Mouse (Mus musculus) midbrain, embryonic 12.5 days (tissue): Measurements from ENCODE around the gene Endou. TPM values are rescaled to one million over a fixed set of nuclear protein-coding genes. Genes with fewer than 3 reads are reported as not detected.

Source experiments
- ATAC-seq: fragments of 200-750 bp; cut with Nextera tagmentation; 2 replicates; pipeline ENCODE4 v1.8.0; 2017; ENCODE audit warnings: low read depth, moderate TSS enrichment, moderate library complexity; ENCODE audit not compliant: low FRiP score
- H3K27ac ChIP-seq: fragments of 300-500 bp; sonication (generic); replicated peaks from 2 replicates; pipeline ENCODE4 v1.5.1; 2016; ENCODE audit warnings: mild to moderate bottlenecking
- H3K27me3 ChIP-seq: fragments of 300-500 bp; sonication (generic); 2 replicates; pipeline ENCODE4 v1.6.1; 2016; ENCODE audit warnings: mild to moderate bottlenecking
- H3K36me3 ChIP-seq: fragments of 300-500 bp; sonication (generic); 2 replicates; pipeline ENCODE4 v1.6.1; 2016
- H3K4me1 ChIP-seq: fragments of 300-500 bp; sonication (generic); 2 replicates; pipeline ENCODE4 v1.6.1; 2016
- H3K4me2 ChIP-seq: fragments of 300-500 bp; sonication (generic); replicated peaks from 2 replicates; pipeline ENCODE4 v1.6.1; 2016; ENCODE audit warnings: mild to moderate bottlenecking, moderate library complexity
- H3K4me3 ChIP-seq: fragments of 300-500 bp; sonication (generic); 2 replicates; pipeline ENCODE4 v1.5.1; 2016; ENCODE audit warnings: mild to moderate bottlenecking
- H3K9ac ChIP-seq: fragments of 300-500 bp; sonication (generic); replicated peaks from 2 replicates; pipeline ENCODE4 v1.6.1; 2016; ENCODE audit warnings: mild to moderate bottlenecking, moderate library complexity
- H3K9me3 ChIP-seq: fragments of 300-500 bp; sonication (generic); 2 replicates; pipeline ENCODE4 v1.6.1; 2016; ENCODE audit warnings: mild to moderate bottlenecking
- WGBS: fragments of 180-500 bp; shearing (Covaris S2); methylation state at CpG from one replicate; pipeline ENCODE4 v1.1.7; 2016; 5-methylcytosine and 5-hydroxymethylcytosine counted together
- polyA plus RNA-seq: library from polyadenylated mRNA; unstranded; fragments of >200 nt; fragmentation: Nextera tagmentation; extraction: Ambion mirVana; gene quantifications from 2 replicates; pipeline ENCODE4 v1.2.1, GENCODE M21; 2016

The Endou gene
- polyA plus RNA-seq, 1 experiment from 2014 or later, result 0.20 TPM

DNA sequence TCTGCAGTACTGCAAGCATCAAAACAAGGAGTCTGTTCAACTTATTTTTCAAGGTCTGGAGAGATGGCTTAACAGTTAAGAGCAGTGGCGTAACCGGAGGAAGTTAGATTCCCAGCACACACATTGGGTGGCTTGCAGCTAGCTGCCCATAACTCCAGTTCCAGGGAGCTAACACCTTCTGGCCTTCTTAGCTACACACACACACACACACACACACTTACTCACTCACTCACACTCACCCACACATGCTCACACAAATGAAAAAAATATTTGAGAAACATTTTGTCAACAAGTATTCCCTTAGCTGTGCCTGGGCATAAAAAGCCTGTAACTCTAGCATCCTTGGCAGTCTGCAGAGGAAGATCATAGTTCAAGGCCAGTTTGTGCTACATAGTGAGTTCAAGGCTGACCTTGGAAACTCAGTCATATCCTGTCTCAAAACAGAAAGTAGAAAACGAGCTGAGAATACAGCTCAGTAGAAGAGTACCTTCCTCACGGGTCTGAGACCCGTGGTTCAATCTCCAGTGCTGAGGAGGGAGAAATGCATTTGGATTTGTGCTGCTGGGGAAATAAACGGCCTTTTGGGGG lies 5.8 kb downstream of the Endou start:
- H3K27me3 ChIP-seq, result no peaks in the 10 kb centered on the region
- H3K36me3 ChIP-seq, result no peaks in the 10 kb centered on the region
- H3K4me2 ChIP-seq, result no peak overlapping the region
- H3K4me3 ChIP-seq, result no peak overlapping the region
- no peak for ATAC-seq
- H3K4me1 ChIP-seq, result no peaks in the 10 kb centered on the region
- no peak overlapping the region for H3K27ac ChIP-seq
- 83% methylated on average over 6 of the region's 6 CpGs for WGBS
- H3K9me3 ChIP-seq, result no peaks in the 10 kb centered on the region
- no peak overlapping the region for H3K9ac ChIP-seq

DNA sequence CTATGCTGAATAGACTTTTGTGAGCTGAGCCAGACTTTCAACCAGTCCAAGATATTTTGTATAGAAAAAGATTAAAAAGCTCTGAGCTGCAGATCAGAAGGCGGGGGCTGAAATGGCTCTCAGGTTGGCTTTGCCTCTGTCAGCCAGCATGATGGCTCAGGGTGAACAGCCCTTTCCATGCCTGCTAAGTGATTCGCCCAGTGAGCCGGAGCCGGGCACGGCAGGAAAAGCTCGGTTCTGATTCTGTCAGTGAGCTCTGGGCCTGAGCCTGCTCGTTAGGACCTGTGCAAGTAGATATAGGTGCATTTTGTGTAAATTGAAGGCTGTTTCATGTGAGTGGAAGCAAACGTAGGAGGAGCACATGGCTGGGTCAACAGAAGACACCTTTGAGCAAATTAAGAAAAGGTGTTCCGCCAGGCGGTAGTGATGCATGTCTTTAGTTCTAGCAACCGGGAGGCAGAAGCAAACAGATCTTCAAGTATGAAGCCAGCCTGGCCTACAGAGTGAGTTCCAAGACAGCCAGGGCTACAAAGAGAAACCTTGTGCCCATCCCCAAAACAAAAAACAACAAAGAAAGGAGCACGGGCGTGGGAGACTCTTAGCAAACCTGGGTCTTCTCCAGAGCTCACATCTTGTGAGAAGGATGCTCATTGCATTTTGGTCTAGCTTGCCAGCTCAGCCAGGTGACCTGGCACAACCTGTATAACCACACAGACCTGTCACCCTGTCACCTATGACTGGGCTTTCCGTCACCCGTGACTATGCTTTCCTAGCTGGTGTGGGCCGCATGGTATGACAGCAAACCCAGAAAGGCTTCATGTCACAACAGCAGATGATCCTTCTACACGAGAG lies 6.6 kb downstream of the Endou start:
- H3K4me2 ChIP-seq, result no peak overlapping the region
- WGBS, result 88% methylated on average over 17 of the region's 17 CpGs

DNA sequence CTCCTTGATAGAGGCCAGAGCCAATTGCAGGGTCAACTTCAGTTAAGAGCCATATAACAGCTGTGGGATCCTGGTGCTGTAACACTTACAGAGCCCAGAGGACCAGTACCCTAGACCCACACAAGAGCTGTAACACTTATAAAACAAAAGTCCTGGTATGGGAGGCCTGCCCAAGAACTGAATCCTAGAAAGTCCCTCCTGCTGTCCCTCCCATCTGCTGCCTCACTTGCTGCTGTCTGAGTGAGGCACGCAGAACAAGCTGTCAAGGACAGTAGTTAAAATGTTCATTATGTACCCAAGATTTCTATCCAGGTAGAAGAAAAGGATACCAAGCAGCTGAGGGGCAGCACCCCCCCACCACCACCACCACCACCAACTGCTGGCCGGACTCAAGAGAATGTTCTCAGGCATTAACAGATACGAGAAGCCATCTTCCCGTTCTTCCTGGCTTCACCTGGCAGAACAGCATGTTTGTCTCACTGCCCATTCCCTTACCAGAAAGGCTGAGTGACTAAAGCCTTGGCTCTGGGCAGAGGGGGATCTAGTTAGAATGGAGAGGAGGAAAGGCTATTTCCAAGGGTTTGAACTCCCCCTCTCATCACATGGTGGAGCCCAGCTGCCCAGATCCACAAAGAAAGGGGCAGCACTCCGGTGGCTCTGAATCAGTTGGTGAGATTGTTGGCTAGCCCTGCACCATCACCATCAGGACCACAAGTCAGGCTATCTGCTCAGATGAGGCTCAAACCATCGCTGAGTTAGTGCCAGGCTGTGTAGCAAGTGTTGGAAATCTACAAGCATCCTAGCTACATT lies 7.4 kb downstream of the Endou start:
- Histone ChIP-seq H3K36me3 (no peaks in the 10 kb centered on the region), H3K9me3 (no peaks in the 10 kb centered on the region), H3K4me1 (no peaks in the 10 kb centered on the region), H3K4me2 (no peak overlapping the region), H3K27ac (no peak overlapping the region), H3K9ac (no peak overlapping the region), H3K27me3 (0 out of 2 replicates have a peak, but pooled peaks cover 3% of the 10 kb centered on the region), H3K4me3 (no peak overlapping the region)
- ATAC-seq, result no peak
- 88% methylated on average over 6 of the region's 6 CpGs for WGBS

More for the DNA sequence above, 6.6 kb downstream of the Endou start:
- Histone ChIP-seq H3K9ac (no peak overlapping the region), H3K4me1 (no peaks in the 10 kb centered on the region), H3K27ac (no peak overlapping the region), H3K4me3 (no peak overlapping the region), H3K36me3 (no peaks in the 10 kb centered on the region), H3K9me3 (no peaks in the 10 kb centered on the region), H3K27me3 (0 out of 2 replicates have a peak, but pooled peaks cover 3% of the 10 kb centered on the region)
- ATAC-seq, result no peak

DNA sequence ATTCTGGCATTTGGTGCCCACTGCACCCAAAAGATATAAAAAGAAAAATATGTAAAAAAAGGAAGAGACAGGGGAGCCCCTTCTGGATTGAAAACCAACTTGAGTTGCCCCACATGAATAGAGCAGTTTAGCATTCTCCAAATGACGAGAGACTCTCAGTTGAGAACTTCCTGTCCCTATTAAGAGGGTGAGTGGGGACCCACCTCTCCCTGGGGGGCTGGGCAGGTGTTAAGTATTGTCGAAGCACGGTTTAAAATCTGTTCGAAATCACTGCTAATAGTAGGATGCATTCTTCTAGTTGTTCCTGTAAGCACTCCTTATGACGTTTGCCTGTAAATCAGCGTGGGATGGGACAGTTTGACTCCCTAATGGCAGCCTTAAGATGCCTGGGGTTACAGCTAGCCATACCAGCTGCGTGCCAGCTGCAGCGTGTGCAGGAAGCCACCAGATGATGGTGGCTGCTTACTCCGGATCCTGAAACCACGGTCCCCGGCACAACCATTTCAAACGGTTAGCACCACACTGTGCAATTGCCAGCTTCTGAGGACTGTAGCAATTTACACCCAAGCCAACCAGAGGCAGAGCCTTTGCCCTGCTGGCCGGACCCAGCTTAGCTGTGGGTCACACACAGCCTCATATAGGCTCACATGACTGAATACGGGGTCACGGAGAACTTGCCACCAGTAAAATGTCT lies 10.0 kb downstream of the Endou start:
- 84% methylated on average over 15 of the region's 15 CpGs for WGBS
- no peak overlapping the region for H3K27ac ChIP-seq

DNA sequence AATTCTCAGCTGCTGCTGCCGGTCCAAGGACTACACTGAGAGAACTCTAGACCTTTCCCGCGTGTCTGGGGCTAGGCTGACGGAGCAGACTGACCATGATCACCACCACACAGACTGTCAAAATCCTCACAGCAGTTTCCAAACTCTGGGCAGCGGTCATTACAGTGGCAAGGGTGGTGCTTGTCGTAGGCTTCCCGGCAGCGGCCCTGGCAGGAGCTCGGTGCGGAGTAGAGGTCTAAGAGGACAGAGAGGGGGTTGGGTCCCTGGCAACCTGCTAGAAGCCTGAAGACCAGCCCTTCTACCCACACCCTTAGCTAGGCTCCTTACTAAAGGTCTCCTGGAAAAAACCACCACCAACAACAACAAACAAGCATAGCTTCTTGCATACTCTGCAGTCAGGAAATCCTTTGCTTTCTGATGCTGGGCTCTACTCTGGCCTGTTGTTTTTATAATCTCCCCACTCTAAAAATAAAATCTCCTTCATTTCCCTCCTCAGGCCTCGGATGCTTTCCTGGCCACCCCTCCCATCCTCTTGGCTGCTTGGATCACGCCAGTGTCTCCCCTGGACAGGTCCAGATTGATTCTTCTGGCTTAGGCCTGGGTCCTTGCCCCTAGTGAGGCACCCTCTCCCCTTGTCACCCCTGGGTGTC lies 11.0 kb downstream of the Endou start:
- WGBS, result 78% methylated on average over 12 of the region's 12 CpGs
- H3K4me3 ChIP-seq, result no peak overlapping the region
- 0 out of 2 replicates have a peak, but pooled peaks cover 7% of the 10 kb centered on the region for H3K27me3 ChIP-seq
- 0 out of 2 replicates have a peak overlapping the region, but pooled peaks have one; percentile 11 for H3K9ac ChIP-seq
- no peak overlapping the region for H3K27ac ChIP-seq
- H3K4me2 ChIP-seq, result no peak overlapping the region
- H3K9me3 ChIP-seq, result no peaks in the 10 kb centered on the region
- ATAC-seq, result no peak
- no peaks in the 10 kb centered on the region for H3K4me1 ChIP-seq
- H3K36me3 ChIP-seq, result no peaks in the 10 kb centered on the region

More for the DNA sequence above, 10.0 kb downstream of the Endou start:
- Histone ChIP-seq H3K36me3 (no peaks in the 10 kb centered on the region), H3K4me1 (no peaks in the 10 kb centered on the region), H3K27me3 (0 out of 2 replicates have a peak, but pooled peaks cover 7% of the 10 kb centered on the region), H3K4me2 (no peak overlapping the region), H3K9ac (no peak overlapping the region), H3K4me3 (no peak overlapping the region), H3K9me3 (no peaks in the 10 kb centered on the region)
- ATAC-seq, result no peak

DNA sequence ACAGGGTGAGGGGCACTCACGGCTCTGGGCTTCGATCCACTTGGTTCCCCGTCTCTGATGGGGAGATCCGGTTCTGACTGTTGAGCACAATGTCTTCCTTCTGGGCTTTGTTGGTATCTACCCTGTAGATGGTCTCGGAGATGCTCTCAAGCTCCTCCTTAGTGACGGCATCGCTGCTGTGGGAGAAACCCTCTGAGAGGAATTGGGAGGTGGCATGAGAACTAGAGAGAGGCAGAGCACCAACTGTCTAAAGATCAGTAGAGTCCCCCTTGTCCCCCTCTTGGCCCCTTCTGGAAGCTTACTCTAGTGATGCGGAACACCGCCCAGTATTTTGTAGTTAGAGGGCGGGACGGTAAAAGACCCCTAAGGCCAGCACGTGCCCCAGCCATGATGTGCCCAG lies 11.6 kb downstream of the Endou start:
- 0 out of 2 replicates have a peak, but pooled peaks cover 7% of the 10 kb centered on the region for H3K27me3 ChIP-seq
- 89% methylated on average over 12 of the region's 12 CpGs for WGBS
- no peaks in the 10 kb centered on the region for H3K36me3 ChIP-seq
- no peak for ATAC-seq
- H3K9ac ChIP-seq, result no peak overlapping the region
- H3K4me3 ChIP-seq, result no peak overlapping the region
- H3K9me3 ChIP-seq, result no peaks in the 10 kb centered on the region
- no peaks in the 10 kb centered on the region for H3K4me1 ChIP-seq
- no peak overlapping the region for H3K4me2 ChIP-seq
- no peak overlapping the region for H3K27ac ChIP-seq

DNA sequence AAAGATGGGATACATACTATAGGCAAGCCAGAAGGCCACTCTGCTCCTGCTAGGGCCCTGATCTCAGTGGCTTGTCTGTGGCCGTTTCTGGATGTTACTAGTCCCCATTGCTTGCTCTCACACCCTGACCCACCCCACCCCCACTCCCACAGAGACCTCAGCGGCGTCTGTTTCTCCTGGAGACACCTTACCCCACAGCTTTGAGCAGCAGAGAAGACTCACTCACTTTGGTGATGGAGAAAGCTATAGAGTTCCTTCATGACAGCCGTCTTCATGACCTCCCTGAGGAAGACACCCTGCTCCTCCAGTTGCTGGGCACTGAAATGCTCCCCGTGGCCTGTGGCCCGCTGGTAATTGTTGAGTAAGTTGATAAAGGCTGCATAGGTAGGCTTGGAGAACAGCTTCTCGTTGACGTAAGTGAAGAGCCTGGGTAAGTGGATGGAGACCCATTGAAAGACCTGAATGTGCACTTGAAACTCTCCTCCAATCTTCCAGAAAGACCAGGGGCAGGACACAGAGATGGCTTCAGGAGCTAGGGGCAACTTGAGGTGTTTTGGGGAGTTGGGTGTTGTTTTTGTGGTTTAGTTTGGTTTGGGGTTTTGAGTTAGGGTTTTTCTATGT lies 12.5 kb downstream of the Endou start:
- H3K36me3 ChIP-seq, result no peaks in the 10 kb centered on the region
- no peaks in the 10 kb centered on the region for H3K4me1 ChIP-seq
- H3K27me3 ChIP-seq, result 0 out of 2 replicates have a peak, but pooled peaks cover 7% of the 10 kb centered on the region
- 86% methylated on average over 8 of the region's 8 CpGs for WGBS
- no peak overlapping the region for H3K4me3 ChIP-seq
- no peak overlapping the region for H3K27ac ChIP-seq
- no peak for ATAC-seq
- no peak overlapping the region for H3K9ac ChIP-seq
- no peak overlapping the region for H3K4me2 ChIP-seq
- H3K9me3 ChIP-seq, result no peaks in the 10 kb centered on the region

DNA sequence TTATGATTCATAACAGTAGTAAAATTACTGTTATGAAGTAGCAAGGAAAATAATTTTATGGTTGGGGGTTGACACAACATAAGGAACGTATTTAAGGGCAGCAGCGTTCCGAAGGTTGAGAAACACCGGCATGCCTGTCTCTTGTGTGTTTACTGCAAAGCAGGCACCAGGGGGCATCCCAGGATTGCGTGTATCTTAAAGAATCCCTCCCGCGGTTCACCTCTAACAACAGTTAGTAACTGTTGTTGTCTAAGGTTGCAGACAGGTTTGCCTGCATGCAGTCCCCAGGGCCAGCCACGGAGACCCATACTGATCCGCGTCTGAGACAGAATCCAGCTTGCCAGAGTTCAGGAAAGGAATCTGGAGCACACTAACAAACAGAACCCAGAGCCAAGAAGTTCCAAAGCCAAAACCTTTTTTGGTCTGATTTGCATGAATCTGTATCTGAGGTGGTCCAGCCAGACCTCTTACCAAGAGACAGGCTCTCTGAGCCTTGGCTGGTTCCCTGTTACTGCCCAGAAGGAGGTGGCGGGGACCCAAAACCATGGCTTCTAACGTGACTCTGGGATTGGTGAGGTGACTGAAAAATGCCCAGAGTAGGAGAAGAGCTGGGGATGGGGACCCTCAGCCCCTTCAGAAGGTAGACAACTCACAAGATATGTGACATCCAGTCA lies 13.1 kb downstream of the Endou start:
- Histone ChIP-seq H3K27ac (no peak overlapping the region), H3K4me1 (no peaks in the 10 kb centered on the region), H3K9me3 (no peaks in the 10 kb centered on the region), H3K4me2 (no peak overlapping the region), H3K27me3 (0 out of 2 replicates have a peak, but pooled peaks cover 7% of the 10 kb centered on the region), H3K36me3 (no peaks in the 10 kb centered on the region), H3K9ac (no peak overlapping the region), H3K4me3 (no peak overlapping the region)
- no peak for ATAC-seq
- 33% methylated on average over 12 of the region's 12 CpGs for WGBS

DNA sequence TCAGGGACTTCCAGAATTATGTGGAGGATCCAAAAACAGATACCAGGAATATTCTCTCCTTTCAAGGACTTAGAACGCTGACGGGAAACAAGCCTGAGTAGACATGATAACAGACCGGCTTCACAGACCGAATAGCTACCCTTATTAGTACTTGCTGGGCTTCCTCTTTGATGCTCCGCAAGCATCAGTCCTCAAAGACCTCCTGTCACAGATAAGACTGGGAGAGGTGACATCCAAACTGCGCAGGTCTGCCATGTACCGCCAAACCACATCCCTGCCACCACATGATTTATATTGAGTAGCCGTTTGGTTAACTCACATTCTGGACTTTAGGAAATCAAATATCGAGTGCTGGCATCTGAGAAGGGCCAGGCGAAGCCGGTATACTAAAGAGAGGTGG lies 14.4 kb downstream of the Endou start:
- WGBS, result 93% methylated on average over 11 of the region's 11 CpGs
- H3K27ac ChIP-seq, result no peak overlapping the region
- H3K9ac ChIP-seq, result no peak overlapping the region
- H3K36me3 ChIP-seq, result no peaks in the 10 kb centered on the region
- H3K27me3 ChIP-seq, result 0 out of 2 replicates have a peak, but pooled peaks cover 7% of the 10 kb centered on the region
- H3K9me3 ChIP-seq, result no peaks in the 10 kb centered on the region
- H3K4me2 ChIP-seq, result no peak overlapping the region
- no peak for ATAC-seq
- no peak overlapping the region for H3K4me3 ChIP-seq
- H3K4me1 ChIP-seq, result no peaks in the 10 kb centered on the region

DNA sequence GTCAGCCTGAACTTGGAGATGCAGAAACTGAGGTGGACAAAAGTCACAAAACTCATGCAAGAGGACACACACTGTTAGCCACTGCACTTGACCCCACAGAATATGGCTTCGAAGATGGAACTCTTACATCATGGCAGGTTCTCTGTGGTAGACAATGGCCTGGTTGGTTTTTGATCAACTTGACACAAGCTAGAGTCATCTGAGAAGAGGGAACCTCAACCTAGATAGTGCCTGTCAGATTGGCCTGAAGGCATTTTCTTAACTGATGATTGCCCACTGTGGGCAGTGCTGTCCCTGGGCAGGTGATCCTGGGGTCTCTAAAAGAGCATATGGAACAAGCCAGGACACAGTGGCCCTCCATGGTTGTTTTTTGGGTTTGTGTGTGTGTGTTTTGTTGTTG lies 15.4 kb downstream of the Endou start:
- Histone ChIP-seq H3K4me2 (no peak overlapping the region), H3K9me3 (no peaks in the 10 kb centered on the region), H3K4me1 (no peaks in the 10 kb centered on the region), H3K9ac (no peak overlapping the region), H3K4me3 (no peak overlapping the region), H3K27me3 (0 out of 2 replicates have a peak, but pooled peaks cover 7% of the 10 kb centered on the region), H3K36me3 (no peaks in the 10 kb centered on the region), H3K27ac (no peak overlapping the region)
- WGBS, result 93% methylated on average over 1 of the region's 1 CpGs
- ATAC-seq, result no peak
